ENCODE assay signal across 9 mouse cellular contexts in the genomic region with DNA sequence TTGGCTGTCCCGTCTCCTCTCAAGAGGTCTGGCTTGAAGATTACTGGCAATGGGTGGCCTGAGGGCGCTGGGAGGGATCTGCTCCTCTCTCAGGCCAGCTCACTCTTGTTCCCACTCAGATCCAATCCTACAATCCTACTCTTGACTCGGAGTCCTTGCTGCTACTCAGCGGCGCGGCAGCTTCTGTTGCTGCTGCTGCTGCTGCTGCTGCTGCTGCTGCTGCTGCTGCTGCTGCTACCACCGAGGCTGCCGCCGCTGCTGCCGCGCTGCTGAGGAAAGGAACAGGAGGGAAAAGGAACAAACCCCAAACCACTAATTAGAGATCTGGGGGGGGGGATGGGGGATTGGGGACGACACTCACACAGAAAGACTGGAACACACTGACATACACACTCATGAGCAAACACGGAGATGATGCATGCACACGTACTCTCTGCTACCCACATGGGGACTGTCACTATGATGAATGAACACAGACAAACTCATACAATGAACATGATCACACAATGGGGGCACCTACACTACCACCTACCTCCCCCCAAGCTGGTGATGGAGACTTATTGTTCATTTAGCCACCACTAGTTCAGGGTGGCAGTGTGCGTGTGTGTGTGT. TPM values are rescaled to one million over a fixed set of nuclear protein-coding genes. Genes with fewer than 3 reads are reported as not detected.
A peak's percentile ranks its signal among the peaks of the same experiment; 100 is the strongest.
DNase-seq lines count a peak whose midpoint lies in the region; ATAC-seq and TF ChIP-seq lines count a peak whose summit lies in the region.
"Had no signal": no experiment of that assay in that cellular context is flagged by ENCODE, and none has a peak within 500 bp of the region (broad histone marks: within the 10 kb centered on the region; RNA-seq: fewer than 3 reads in every experiment).

A gene (minus strand): TSS at position 450 of the 612 bp plus-strand sequence.

- ATAC-seq in granulocyte monocyte progenitor cell, adult 5-6 weeks (replicated peaks; ENCODE audit: poor library complexity, severe bottlenecking) = 0 out of 2 replicates have a peak, but pooled peaks have one; percentile 11

- TF ChIP-seq CTCF in E14TG2a.4 (conservative IDR thresholded peaks at IDR 0.05; ENCODE audit: low read length) = no peak

- peaks cover 93% of the 10 kb centered on the region for H3K27me3 ChIP-seq in E14TG2a.4 (ENCODE audit: insufficient read depth, low read length)
- peaks cover 99% of the 10 kb centered on the region for H3K27me3 ChIP-seq in midbrain, embryonic 10.5 days (ENCODE audit: low read depth, poor library complexity, severe bottlenecking)

- 6% methylated on average over 15 of the region's 15 CpGs for WGBS in midbrain, embryonic 10.5 days

- H3K27ac ChIP-seq in midbrain, embryonic 10.5 days (replicated peaks) = peak within 1 kb of the TSS; percentile 50

- H3K4me3 ChIP-seq in E14TG2a.4 (replicated peaks; ENCODE audit: low read length) = peak within 1 kb of the TSS; percentile 26; the same call in 1 of the 2 replicates
- H3K4me3 ChIP-seq in midbrain, embryonic 10.5 days = peak within 1 kb of the TSS; percentile 47

- DNase-seq in adrenal gland, postnatal 14 days = peak; percentile 18
- DNase-seq in adrenal gland, adult 18-20 months (ENCODE audit: low spot score in 2 of 2) = no peak
- DNase-seq in midbrain, embryonic 10.5 days (ENCODE audit: low spot score) = peak; percentile 51
- DNase-seq in thymus, postnatal 14 days = no peak
- DNase-seq in ovary, adult 18-20 months (ENCODE audit: low spot score) = no peak
- DNase-seq in layer of hippocampus, adult 18-20 months (ENCODE audit: low spot score in 2 of 2) = no peak

- peaks cover 46% of the 10 kb centered on the region for H3K4me1 ChIP-seq in E14TG2a.4 (replicated peaks; ENCODE audit: low read depth, low read length)
- H3K4me1 ChIP-seq in midbrain, embryonic 10.5 days = peaks cover 48% of the 10 kb centered on the region

- H3K9me3 ChIP-seq in E14TG2a.4 (ENCODE audit: low read length) = no peaks in the 10 kb centered on the region
- H3K9me3 ChIP-seq in midbrain, embryonic 10.5 days (replicated peaks) = no peaks in the 10 kb centered on the region

- no peaks in the 10 kb centered on the region for H3K36me3 ChIP-seq in E14TG2a.4 (ENCODE audit: insufficient read depth, low read length)
- H3K36me3 ChIP-seq in midbrain, embryonic 10.5 days = no peaks in the 10 kb centered on the region

RNA-seq across cellular contexts. Expression of the gene that starts here (rescaled TPM):
- total RNA-seq in adrenal gland, postnatal 14 days (2021) = not detected in 2 replicates
- total RNA-seq in adrenal gland, adult 18-20 months (2021) = under 1 TPM in 1 of 2 experiments, not detected in 1; 0.10 TPM
- not detected in 2 replicates for total RNA-seq in granulocyte monocyte progenitor cell, adult 5-6 weeks (2014; fragmentation: Nextera tagmentation)
- total RNA-seq in granulocyte monocyte progenitor cell, adult 5-6 weeks (2017) = not detected in 2 replicates
- polyA plus RNA-seq in midbrain, embryonic 10.5 days (2016; fragmentation: Nextera tagmentation; extraction: Ambion mirVana) = 0.59 and 0.66 TPM in 2 replicates
- total RNA-seq in layer of hippocampus, adult 18-20 months (2021) = under 1 TPM; 0.41 to 0.45 TPM
- total RNA-seq: monocyte, adult 5-6 weeks had no signal

Comparison
In these comparisons a context has a peak if more than half of its experiments do, and no peak if none do; other contexts are left out.
1. Peak in DNase-seq in adrenal gland, postnatal 14 days; RNA of the gene not detected or under 1 TPM.
2. Peak in ATAC-seq in granulocyte monocyte progenitor cell, adult 5-6 weeks; RNA of the gene not detected or under 1 TPM.
3. Peak in DNase-seq, H3K4me3 ChIP-seq and H3K27ac ChIP-seq in midbrain, embryonic 10.5 days; RNA of the gene not detected or under 1 TPM.